Mouse (Mus musculus) adrenal gland, postnatal 10 days (tissue): ENCODE measurements around the gene Egln1. TPM values are rescaled to one million over a fixed set of nuclear protein-coding genes. Genes with fewer than 3 reads are reported as not detected.

Source experiments
- DNase-seq: peaks from one replicate; pipeline ENCODE4 v3.0.0; 2021; ENCODE audit warnings: mixed read lengths
- total RNA-seq, 2 experiments: library from RNA; stranded (reverse); gene quantifications; 2 replicates each; pipeline ENCODE4 v1.2.3; 2021

Gene Egln1
- total RNA-seq, 2 experiments from 2014 or later = 66.9 to 73.0 TPM

- no peak for DNase-seq
Measured at GRCm38 (mm10) chr8:124905482-124905881, 43.6 kb downstream of the Egln1 start.

- DNase-seq = no peak
Measured at GRCm38 (mm10) chr8:124903198-124903597, 45.9 kb downstream of the Egln1 start.

GRCm38 (mm10) chr8:124898251-124898905 is 50.7 kb downstream of the Egln1 start:
- DNase-seq = peak; percentile 33

- DNase-seq = peak; percentile 99
Measured at GRCm38 (mm10) chr8:124897386-124898250, 51.5 kb downstream of the Egln1 start, which contains the start of the genes Exoc8 and Sprtn. Gene Exoc8 (minus strand): TSS chr8:124897705. Gene Sprtn (plus strand): TSS chr8:124897886.

- peak; percentile 84 for DNase-seq
Measured at GRCm38 (mm10) chr8:124896632-124897385, 52.3 kb downstream of the Egln1 start.

GRCm38 (mm10) chr8:124896010-124896631 is 53.0 kb downstream of the Egln1 start:
- peak; percentile 30 for DNase-seq

GRCm38 (mm10) chr8:124892596-124892995 is 56.5 kb downstream of the Egln1 start:
- no peak for DNase-seq

- no peak for DNase-seq
Measured at GRCm38 (mm10) chr8:124888385-124888784, 60.7 kb downstream of the Egln1 start.

- DNase-seq = no peak
Measured at GRCm38 (mm10) chr8:124878946-124879526, 70.1 kb downstream of the Egln1 start.

GRCm38 (mm10) chr8:124878141-124878540 is 71.0 kb downstream of the Egln1 start:
- no peak for DNase-seq

GRCm38 (mm10) chr8:124872690-124873089 is 76.4 kb downstream of the Egln1 start:
- no peak for DNase-seq

GRCm38 (mm10) chr8:124872081-124872480 is 77.0 kb downstream of the Egln1 start:
- DNase-seq = no peak

GRCm38 (mm10) chr8:124871474-124871873 is 77.7 kb downstream of the Egln1 start:
- no peak for DNase-seq

GRCm38 (mm10) chr8:124869708-124870107 is 79.4 kb downstream of the Egln1 start:
- DNase-seq = no peak

GRCm38 (mm10) chr8:124867126-124867525 is 82.0 kb downstream of the Egln1 start:
- DNase-seq = peak; percentile 43

GRCm38 (mm10) chr8:124866669-124867068 is 82.5 kb downstream of the Egln1 start:
- DNase-seq = no peak

GRCm38 (mm10) chr8:124863729-124864128 is 85.4 kb downstream of the Egln1 start:
- DNase-seq = no peak

- DNase-seq = no peak
Measured at GRCm38 (mm10) chr8:124863163-124863677, 85.9 kb downstream of the Egln1 start.

- peak; percentile 97 for DNase-seq
Measured at GRCm38 (mm10) chr8:124862321-124863162, 86.6 kb downstream of the Egln1 start, which contains the start of the genes Gnpat and 2810004N23Rik. Gene Gnpat (plus strand): TSS chr8:124863033. Gene 2810004N23Rik (minus strand): TSS chr8:124863120.

- no peak for DNase-seq
Measured at GRCm38 (mm10) chr8:124860188-124860587, 88.9 kb downstream of the Egln1 start.
